Mouse (Mus musculus) gastrocnemius, adult 2 months (tissue): ENCODE measurements around the gene Clic1. TPM values are rescaled to one million over a fixed set of nuclear protein-coding genes. Genes with fewer than 3 reads are reported as not detected.
A peak's percentile ranks its signal among the peaks of the same experiment; 100 is the strongest.

ENCODE experiments used
- DNase-seq: peaks from one replicate; pipeline ENCODE4 v3.0.0; 2022
- H3K27ac ChIP-seq: fragments of 200-600 bp; 2 replicates; pipeline ENCODE4 v1.8.1; 2022; ENCODE audit warnings: mild to moderate bottlenecking
- H3K4me3 ChIP-seq: fragments of 200-600 bp; 2 replicates; pipeline ENCODE4 v1.8.1; 2022; ENCODE audit warnings: mild to moderate bottlenecking, moderate library complexity
- CTCF ChIP-seq: fragments of 200-600 bp; IDR thresholded peaks from 2 replicates; pipeline ENCODE4 v1.8.1; 2022; ENCODE audit warnings: antibody characterized with exemption, mild to moderate bottlenecking, moderate library complexity
- intact Hi-C: fragments of 180-260 bp; cut with DNase I; formaldehyde crosslinking; loops from one replicate; pipeline ENCODE4 v1.15.1; 2025
- total RNA-seq, 2 experiments: library from RNA; stranded (reverse); gene quantifications; 2 replicates each; pipeline ENCODE4 v1.2.3; 2021

Clic1 gene
- total RNA-seq, 2 experiments from 2014 or later, result 7.2 to 11.3 TPM

DNA sequence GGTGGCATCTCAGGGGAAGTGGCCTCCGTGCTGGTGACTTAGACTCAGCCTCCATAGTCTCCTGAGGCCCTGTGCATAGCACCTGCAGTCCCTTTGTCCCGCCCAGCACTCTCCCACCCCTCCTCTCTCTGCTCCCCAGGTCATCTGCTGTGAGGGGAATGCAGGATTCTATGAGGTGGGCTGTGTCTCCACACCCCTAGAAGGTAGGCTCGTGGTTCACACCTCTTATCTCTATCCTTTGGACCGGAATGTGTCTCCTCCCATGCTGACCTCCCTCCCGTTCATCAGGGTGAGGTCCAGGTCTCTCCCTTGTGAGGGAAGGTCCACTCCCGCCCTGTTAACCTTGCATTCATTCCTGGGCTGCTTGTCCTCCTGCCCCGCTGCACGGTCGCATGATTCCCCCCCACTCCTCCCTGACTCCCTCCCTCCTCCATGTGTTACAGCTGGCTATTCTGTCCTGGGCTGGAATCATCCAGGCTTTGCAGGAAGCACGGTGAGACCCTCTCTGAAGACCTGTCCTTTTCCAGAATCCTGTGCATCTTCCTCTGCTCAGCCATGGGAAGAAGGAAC is 50.5 kb downstream of the Clic1 start:
- no peak for DNase-seq
- Histone ChIP-seq H3K4me3 (no peak overlapping the region), H3K27ac (no peak overlapping the region)
- intact Hi-C loops, result no loop called here
- no peak for TF ChIP-seq CTCF

DNA sequence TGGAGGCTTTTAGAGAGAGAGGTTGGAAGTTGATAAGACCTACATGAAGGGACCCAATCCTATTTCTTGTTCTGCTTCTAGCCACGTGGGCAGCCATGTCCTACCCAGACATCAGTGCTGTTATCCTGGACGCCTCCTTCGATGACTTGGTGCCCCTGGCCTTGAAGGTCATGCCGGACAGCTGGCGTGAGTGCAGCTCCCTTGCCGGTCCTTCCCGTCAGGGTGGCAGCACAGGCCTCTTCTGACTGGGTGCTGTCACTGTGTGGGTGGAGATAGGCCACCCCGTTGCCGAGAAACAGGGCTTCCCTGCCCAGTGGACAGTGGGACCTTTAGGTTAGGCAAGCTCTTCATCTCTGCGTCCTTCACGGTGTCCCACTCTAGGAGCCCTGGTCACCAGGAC is 51.4 kb downstream of the Clic1 start:
- intact Hi-C loops, result no loop called here
- no peak overlapping the region for H3K4me3 ChIP-seq
- no peak for DNase-seq
- no peak overlapping the region for H3K27ac ChIP-seq
- no peak for TF ChIP-seq CTCF

DNA sequence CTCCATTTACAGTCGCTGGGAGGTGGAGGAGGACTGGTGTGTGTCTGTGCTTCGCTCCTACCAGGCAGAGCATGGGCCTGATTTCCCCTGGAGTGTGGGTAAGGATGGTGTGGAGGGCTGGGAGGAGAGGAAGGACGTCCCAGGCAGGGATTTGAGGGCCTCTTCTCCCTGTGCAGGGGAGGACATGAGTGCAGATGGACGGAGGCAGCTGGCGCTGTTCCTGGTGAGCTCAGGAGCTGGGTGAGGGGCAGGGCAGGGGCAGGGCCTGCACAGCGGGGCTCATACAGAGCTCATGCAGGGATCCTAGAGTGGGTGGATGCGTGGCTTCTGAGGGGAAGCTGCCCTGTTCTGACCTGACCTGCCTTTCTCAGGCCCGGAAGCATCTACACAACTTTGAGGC is 52.5 kb downstream of the Clic1 start:
- TF ChIP-seq CTCF, result no peak
- no peak for DNase-seq
- intact Hi-C loops, result no loop called here
- no peak overlapping the region for H3K4me3 ChIP-seq
- H3K27ac ChIP-seq, result peak overlapping the region; percentile 65; the same call in 1 of the 2 replicates

DNA sequence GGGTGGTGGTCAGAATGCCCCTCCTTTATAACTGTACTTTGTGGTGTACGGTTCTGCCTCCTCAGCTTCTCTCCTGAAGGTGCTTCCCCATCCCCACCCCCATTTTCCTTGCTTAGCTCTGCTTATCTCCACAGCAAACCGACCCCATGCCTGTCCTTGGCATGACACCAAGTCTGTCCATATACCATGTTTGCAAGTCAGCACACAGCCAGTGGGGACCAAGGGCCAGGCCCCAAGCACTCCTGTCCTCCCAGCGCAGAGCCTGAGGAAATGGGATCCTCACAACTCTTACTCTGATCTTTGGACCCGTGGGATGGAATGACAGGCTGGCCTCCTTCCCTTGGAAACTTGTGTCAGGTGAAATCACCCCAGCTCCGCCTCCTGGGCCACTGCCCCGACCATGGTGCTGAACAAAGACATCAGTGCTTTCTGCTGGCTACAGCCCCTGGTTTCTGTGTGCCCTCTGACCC is 53.5 kb downstream of the Clic1 start:
- DNase-seq, result peak; percentile 73
- Histone ChIP-seq H3K4me3 (no peak overlapping the region), H3K27ac (peak overlapping the region; percentile 65)
- no peak for TF ChIP-seq CTCF
- intact Hi-C loops, result no loop called here

DNA sequence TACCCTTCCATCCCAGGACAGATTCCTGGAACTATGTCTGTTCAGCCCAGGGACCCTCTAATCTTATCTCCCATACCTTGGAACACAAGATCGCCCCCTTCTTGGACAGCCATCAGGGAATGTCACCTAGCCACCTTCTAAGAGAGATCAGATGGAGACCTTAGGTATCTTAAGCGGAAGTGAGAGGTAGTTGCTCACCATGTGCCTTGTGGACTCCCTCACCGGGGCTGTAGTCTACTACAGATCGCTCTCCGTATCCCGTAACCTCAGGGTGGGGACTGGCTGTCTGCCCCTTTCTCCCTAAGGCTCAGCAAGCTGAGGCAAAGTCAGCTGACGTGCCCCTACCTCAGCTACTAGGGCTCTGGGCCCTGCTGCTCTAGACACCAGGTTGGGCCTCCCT is 54.3 kb downstream of the Clic1 start:
- DNase-seq, result no peak
- TF ChIP-seq CTCF, result no peak
- Histone ChIP-seq H3K4me3 (no peak overlapping the region), H3K27ac (peak overlapping the region; percentile 65)
- intact Hi-C loops, result no loop called here

DNA sequence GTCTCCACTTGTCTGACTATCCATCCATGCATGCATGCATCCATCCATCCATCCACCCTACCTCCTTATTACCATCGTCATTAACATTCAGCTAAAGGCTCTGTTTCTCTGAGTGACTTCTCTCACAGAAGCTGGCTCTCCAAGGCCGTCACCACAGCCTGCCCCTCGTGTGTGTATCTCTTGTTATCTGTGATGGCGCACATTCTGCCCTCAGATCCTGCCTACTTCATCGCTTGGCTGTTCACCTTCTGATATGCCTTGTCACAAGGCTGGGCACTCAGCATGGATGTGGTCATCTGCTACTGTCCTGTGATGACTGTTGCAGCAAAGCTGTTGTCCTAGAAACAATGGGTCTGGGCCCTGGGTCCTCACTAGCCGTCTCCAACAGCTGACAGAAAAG is 55.0 kb downstream of the Clic1 start:
- no peak for DNase-seq
- H3K27ac ChIP-seq, result no peak overlapping the region
- TF ChIP-seq CTCF, result no peak
- intact Hi-C loops, result no loop called here
- H3K4me3 ChIP-seq, result no peak overlapping the region

DNA sequence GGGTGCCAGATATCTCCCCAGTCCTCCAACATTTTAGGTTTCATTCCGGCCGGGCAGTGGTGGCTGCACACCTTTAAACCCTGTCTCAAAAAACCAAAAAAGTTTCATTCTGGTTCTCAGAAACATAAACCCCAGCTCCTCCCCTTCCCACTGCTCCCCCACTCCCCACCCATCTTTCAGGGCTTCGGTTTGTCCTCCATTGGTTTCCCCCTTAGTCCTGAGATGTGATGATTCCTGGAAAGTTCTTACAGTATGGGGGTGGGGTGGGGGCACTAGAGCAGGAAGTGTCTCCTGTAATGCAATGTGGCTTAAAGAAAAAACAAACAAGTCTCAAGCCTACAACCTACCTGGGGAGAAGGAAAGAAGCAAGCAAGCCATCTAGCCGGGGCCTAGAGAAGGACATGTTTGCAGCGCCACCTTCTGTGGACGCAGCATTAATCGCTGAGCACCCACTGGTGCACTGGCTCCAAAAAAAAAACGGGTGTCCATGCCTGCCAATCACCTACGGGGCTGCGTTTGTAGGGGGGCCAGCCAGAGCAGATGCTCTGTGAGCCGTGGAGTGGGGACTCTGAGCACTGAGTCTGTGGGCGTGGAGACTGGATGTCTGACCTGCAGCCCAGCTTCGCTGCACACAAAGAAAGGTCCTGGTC is 56.1 kb downstream of the Clic1 start:
- peak; percentile 64 for TF ChIP-seq CTCF
- peak; percentile 59 for DNase-seq
- intact Hi-C loops, result loop anchor here (2.0 kb wide), 1 partner anchor 85 kb away; no protein-coding TSS in a partner anchor
- Histone ChIP-seq H3K27ac (no peak overlapping the region), H3K4me3 (no peak overlapping the region)

DNA sequence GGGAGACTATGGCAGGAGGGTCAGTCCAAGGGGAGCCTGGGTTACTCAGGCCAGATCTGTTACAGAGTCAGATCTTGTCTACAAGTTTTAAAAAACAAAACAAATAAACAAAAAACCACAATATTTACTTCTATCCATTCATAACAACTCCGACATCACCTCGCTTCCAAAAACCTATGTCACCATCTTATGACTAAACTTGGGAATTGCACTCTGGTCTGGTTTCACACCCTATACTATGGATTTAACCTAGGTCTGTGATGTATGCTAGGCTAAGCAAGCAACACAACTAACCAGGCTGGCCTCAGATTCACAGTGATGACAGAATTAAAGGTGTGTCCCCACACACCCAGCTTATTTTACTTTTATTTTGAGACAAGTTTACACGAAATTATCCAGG is 56.8 kb downstream of the Clic1 start:
- no peak overlapping the region for H3K4me3 ChIP-seq
- no peak for TF ChIP-seq CTCF
- no peak overlapping the region for H3K27ac ChIP-seq
- intact Hi-C loops, result loop anchor here (2.0 kb wide), 1 partner anchor 86 kb away; no protein-coding TSS in a partner anchor
- no peak for DNase-seq

DNA sequence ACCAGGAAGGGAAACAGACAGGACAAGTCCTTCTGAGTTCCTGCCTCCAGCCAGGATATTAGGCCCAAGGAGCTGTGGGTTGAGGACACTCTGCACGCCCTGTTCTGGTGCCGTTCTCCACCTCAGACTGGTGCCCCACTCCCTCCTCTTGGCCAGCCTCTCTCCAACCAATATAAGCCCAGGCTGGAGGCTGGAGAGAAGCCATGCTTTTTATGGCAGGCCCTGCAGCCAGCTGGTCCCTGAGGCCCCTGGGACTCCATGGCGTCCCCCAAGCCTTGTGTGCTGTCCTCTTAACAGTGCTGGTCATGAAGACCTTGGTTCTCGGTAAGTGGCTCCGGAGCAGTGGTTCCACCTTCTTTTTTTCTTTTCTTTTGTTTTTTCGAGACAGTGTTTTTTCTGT is 58.3 kb downstream of the Clic1 start, which contains the start of gene Ly6g5c:
Gene Ly6g5c (plus strand): TSS at position 183 of the 400 bp plus-strand sequence.
- no peak for TF ChIP-seq CTCF
- intact Hi-C loops, result no loop called here
- H3K27ac ChIP-seq, result no peak within 1 kb of the TSS
- no peak for DNase-seq
- no peak within 1 kb of the TSS for H3K4me3 ChIP-seq

Other genes starting within 250 kb of the Clic1 start
- gene Cyp21a1, start 245.4 kb upstream of the Clic1 start, total RNA-seq, result not detected
- 1 to 10 TPM; 7.3 to 7.7 TPM for gene Stk19, start 213.0 kb upstream of the Clic1 start, total RNA-seq
- gene Dxo, start 212.9 kb upstream of the Clic1 start, total RNA-seq, result 10 to 100 TPM in 1 of 2 experiments, 1 to 10 TPM in 1; 10.0 to 11.4 TPM
- 10 to 100 TPM; 19.0 to 24.6 TPM for gene Skiv2l, start 199.8 kb upstream of the Clic1 start, total RNA-seq
- 10 to 100 TPM in 1 of 2 experiments, 1 to 10 TPM in 1; 9.4 to 10.8 TPM for gene Nelfe, start 199.6 kb upstream of the Clic1 start, total RNA-seq
- 1 to 10 TPM; 1.9 to 2.0 TPM for gene Cfb, start 187.4 kb upstream of the Clic1 start, total RNA-seq
- gene Zbtb12, start 170.5 kb upstream of the Clic1 start, total RNA-seq, result 1 to 10 TPM; 5.2 to 8.3 TPM
- gene Gm20547, start 167.9 kb upstream of the Clic1 start, total RNA-seq, result not detected
- gene C2, start 151.7 kb upstream of the Clic1 start, total RNA-seq, result 1 to 10 TPM; 1.3 to 3.4 TPM
- 10 to 100 TPM; 28.0 to 29.6 TPM for gene Ehmt2, start 151.5 kb upstream of the Clic1 start, total RNA-seq
- gene Slc44a4, start 135.5 kb upstream of the Clic1 start, total RNA-seq, result not detected
- 10 to 100 TPM; 10.5 to 12.0 TPM for gene Neu1, start 118.7 kb upstream of the Clic1 start, total RNA-seq
- gene Hspa1b, start 90.7 kb upstream of the Clic1 start, total RNA-seq, result 10 to 100 TPM in 1 of 2 experiments, 1 to 10 TPM in 1; 3.9 to 13.0 TPM
- gene Gm20481, start 80.1 kb upstream of the Clic1 start, total RNA-seq, result not detected
- 10 to 100 TPM in 1 of 2 experiments, 1 to 10 TPM in 1; 6.8 to 14.1 TPM for gene Hspa1a, start 77.8 kb upstream of the Clic1 start, total RNA-seq
- 10 to 100 TPM; 14.9 to 31.2 TPM for gene Hspa1l, start 77.3 kb upstream of the Clic1 start, total RNA-seq
- gene Lsm2, start 68.1 kb upstream of the Clic1 start, total RNA-seq, result 10 to 100 TPM; 15.2 to 17.0 TPM
- 10 to 100 TPM; 31.0 to 35.2 TPM for gene Vars, start 49.0 kb upstream of the Clic1 start, total RNA-seq
- gene Vwa7, start 33.4 kb upstream of the Clic1 start, total RNA-seq, result 10 to 100 TPM in 1 of 2 experiments, 1 to 10 TPM in 1; 7.8 to 14.4 TPM
- not detected for gene Sapcd1, start 21.9 kb upstream of the Clic1 start, total RNA-seq
- gene Msh5, start 3.2 kb upstream of the Clic1 start, total RNA-seq, result not detected
- 1 to 10 TPM; 6.9 to 9.3 TPM for gene Ddah2, start 9.1 kb downstream of the Clic1 start, total RNA-seq
- not detected for gene Ly6g6c, start 15.4 kb downstream of the Clic1 start, total RNA-seq
- gene Mpig6b, start 16.2 kb downstream of the Clic1 start, total RNA-seq, result not detected
- gene Ly6g6e, start 26.9 kb downstream of the Clic1 start, total RNA-seq, result not detected
- gene Ly6g6d, start 28.1 kb downstream of the Clic1 start, total RNA-seq, result 1 to 10 TPM in 1 of 2 experiments, under 1 TPM in 1; 0.50 to 1.9 TPM
- gene Ly6g6f, start 35.6 kb downstream of the Clic1 start, total RNA-seq, result not detected
- gene Abhd16a, start 39.3 kb downstream of the Clic1 start, total RNA-seq, result 10 to 100 TPM; 74.2 to 99.7 TPM
- gene Ly6g5c, start 58.3 kb downstream of the Clic1 start, total RNA-seq, result not detected
- gene Ly6g5b, start 65.5 kb downstream of the Clic1 start, total RNA-seq, result under 1 TPM in 1 of 2 experiments, not detected in 1; 0.36 TPM
- 1 to 10 TPM; 8.5 to 8.7 TPM for gene Gpank1, start 71.5 kb downstream of the Clic1 start, total RNA-seq
- 100 to 1,000 TPM; 186 to 187 TPM for gene Csnk2b, start 72.1 kb downstream of the Clic1 start, total RNA-seq
- 10 to 100 TPM; 13.6 to 24.6 TPM for gene D17H6S53E, start 76.4 kb downstream of the Clic1 start, total RNA-seq
- not detected for gene Apom, start 82.1 kb downstream of the Clic1 start, total RNA-seq
- gene Bag6, start 85.2 kb downstream of the Clic1 start, total RNA-seq, result 100 to 1,000 TPM; 233 to 244 TPM
- 100 to 1,000 TPM in 1 of 2 experiments, 10 to 100 TPM in 1; 98.7 to 120 TPM for gene Prrc2a, start 114.9 kb downstream of the Clic1 start, total RNA-seq
- gene Aif1, start 126.1 kb downstream of the Clic1 start, total RNA-seq, result under 1 TPM in 1 of 2 experiments, not detected in 1; 0.75 TPM
- gene Lst1, start 138.5 kb downstream of the Clic1 start, total RNA-seq, result 1 to 10 TPM in 1 of 2 experiments, under 1 TPM in 1; 0.67 to 1.2 TPM
- not detected for gene Ltb, start 144.5 kb downstream of the Clic1 start, total RNA-seq
- gene Tnf, start 152.0 kb downstream of the Clic1 start, total RNA-seq, result not detected
- under 1 TPM in 1 of 2 experiments, not detected in 1; 0.41 TPM for gene Lta, start 155.4 kb downstream of the Clic1 start, total RNA-seq
- not detected for gene Gm16181, start 170.9 kb downstream of the Clic1 start, total RNA-seq
- 1 to 10 TPM; 1.9 to 2.0 TPM for gene Atp6v1g2, start 183.7 kb downstream of the Clic1 start, total RNA-seq
- 1 to 10 TPM; 7.0 to 7.8 TPM for gene Nfkbil1, start 185.8 kb downstream of the Clic1 start, total RNA-seq
- 10 to 100 TPM; 83.8 to 94.7 TPM for gene Ddx39b, start 191.8 kb downstream of the Clic1 start, total RNA-seq
- 10 to 100 TPM; 30.4 to 38.5 TPM for gene H2-D1, start 212.8 kb downstream of the Clic1 start, total RNA-seq